Mouse (Mus musculus): Measurements from ENCODE around the gene Spns2.

Spns2 gene

GRCm38 (mm10) chr11:72471381-72471780 is 18.3 kb downstream of the Spns2 start:
- DNase-seq (ENCODE audit: low spot score in 2 of 2) = no peak

GRCm38 (mm10) chr11:72470004-72470403 is 19.7 kb downstream of the Spns2 start:
- no peak for DNase-seq (ENCODE audit: low spot score in 2 of 2)

DNA sequence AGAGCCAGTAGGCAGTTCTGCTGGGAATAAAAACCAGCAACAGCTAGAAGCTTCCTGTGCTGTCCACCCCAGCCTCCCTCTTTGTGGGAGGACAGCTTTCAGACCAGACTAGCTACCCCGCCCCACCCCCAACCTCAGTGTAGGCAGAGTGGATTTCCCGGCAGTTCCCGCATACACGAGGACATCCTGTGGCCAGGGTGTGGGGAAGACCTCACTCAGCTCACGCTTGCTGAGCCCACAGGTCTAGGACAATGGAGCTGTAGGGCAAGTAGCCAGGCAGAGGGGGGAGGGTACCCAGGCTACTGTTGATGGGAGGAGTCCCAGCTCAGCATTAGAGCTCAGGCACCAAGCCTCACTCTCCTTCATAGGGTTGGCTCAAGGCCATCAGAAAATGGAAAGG is 20.5 kb downstream of the Spns2 start:
- DNase-seq (ENCODE audit: low spot score in 2 of 2) = peak; percentile 76 to 80

DNA sequence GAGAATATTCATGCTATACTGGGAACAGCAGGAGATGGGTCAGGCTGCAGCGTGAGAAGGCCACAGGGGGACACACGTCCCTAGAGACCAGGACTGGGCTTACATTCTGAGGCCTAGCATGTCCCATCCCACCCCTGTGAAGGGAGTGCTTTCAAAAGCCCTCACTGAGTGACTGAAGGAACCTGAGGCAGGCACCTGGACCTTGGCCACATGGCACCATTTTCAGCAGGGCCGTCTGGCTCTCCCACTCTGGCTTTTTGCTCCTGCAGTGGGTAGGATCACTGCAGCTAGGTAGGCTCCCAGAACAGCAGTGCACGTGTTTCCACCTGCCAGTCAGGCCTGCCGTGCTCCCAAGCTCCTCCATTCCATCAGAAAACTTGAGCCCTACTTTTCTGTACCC is 21.2 kb downstream of the Spns2 start:
- no peak for DNase-seq (ENCODE audit: low spot score in 2 of 2)

GRCm38 (mm10) chr11:72466694-72467507 is 22.8 kb downstream of the Spns2 start:
- DNase-seq (ENCODE audit: low spot score in 2 of 2) = no peak

- DNase-seq (ENCODE audit: low spot score in 2 of 2) = no peak
Observed at GRCm38 (mm10) chr11:72465978-72466693, 23.6 kb downstream of the Spns2 start.

- DNase-seq (ENCODE audit: low spot score in 2 of 2) = no peak
Observed at GRCm38 (mm10) chr11:72464821-72465220, 24.9 kb downstream of the Spns2 start.

GRCm38 (mm10) chr11:72461500-72461981 is 28.2 kb downstream of the Spns2 start:
- no peak for DNase-seq (ENCODE audit: low spot score in 2 of 2)

GRCm38 (mm10) chr11:72458502-72458901 is 31.2 kb downstream of the Spns2 start:
- DNase-seq (ENCODE audit: low spot score in 2 of 2) = no peak

- DNase-seq (ENCODE audit: low spot score in 2 of 2) = no peak
Observed at GRCm38 (mm10) chr11:72457995-72458496, 31.7 kb downstream of the Spns2 start.

DNA sequence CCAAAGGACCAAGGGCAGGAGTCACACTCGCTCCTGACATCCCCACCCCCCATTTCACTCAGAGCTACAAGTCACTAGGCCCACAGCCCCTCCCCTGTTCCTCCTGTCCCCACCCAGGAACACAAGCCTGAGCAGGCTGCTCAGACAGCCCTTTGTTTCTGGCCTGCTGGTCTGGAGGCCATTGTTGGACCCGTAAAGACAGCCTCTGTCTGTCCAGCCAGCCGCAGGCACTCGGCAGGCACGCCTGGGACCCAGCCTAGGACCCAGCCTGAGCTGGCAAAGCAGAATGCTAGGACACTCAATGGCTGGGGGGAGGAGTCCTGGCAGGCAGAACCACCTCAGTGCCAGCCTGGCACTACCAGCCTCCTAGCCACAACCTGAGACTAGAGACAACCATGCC is 34.0 kb downstream of the Spns2 start:
- peak; percentile 68 to 74 for DNase-seq (ENCODE audit: low spot score in 2 of 2)

GRCm38 (mm10) chr11:72453105-72453953 is 36.4 kb downstream of the Spns2 start:
- DNase-seq (ENCODE audit: low spot score in 2 of 2) = no peak

DNA sequence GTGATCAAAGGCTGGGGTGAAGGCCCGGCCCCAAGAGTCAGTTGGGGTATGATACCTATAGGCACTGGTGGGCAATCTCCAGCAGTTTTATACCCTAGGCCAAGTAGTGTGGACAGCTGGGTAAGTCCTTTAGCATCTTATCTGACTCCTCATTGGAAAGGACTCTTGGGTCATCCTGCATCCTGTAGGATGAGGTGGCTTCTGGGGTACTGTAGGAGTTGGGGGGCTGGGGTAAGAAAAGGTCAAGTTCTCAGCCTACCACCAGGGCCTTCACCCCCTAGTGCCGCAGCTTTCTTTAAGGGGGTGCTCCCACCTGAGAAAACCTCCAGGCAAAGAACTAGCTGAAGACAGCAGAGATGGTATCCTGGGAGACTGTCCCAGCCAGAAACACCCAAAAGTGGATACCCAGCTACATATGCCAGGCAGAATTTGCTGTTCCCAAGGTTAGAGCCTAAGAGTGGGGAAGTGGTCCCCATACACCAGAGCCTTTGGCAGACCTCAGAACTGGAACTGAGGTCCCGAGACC is 37.5 kb downstream of the Spns2 start:
- DNase-seq (ENCODE audit: low spot score in 2 of 2) = no peak

DNA sequence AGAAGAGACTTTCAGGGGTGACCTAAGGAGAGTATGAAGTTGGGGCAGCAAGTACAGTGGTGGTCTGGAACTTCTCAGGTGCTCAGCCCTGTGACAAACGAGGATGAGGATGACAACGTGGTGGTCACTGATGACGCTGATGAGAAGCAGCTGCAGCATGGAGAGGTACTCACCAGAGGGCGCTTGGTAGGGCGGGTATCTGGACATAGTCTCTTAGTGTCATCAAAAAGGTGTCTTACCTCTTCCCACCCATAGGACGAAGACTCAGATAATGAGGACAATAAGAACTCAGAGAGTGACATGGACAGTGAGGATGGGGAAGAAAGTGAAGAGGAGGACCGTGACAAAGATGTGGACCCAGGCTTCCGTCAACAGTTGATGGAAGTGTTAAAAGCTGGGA is 42.2 kb downstream of the Spns2 start:
- DNase-seq (ENCODE audit: low spot score in 2 of 2) = no peak

DNA sequence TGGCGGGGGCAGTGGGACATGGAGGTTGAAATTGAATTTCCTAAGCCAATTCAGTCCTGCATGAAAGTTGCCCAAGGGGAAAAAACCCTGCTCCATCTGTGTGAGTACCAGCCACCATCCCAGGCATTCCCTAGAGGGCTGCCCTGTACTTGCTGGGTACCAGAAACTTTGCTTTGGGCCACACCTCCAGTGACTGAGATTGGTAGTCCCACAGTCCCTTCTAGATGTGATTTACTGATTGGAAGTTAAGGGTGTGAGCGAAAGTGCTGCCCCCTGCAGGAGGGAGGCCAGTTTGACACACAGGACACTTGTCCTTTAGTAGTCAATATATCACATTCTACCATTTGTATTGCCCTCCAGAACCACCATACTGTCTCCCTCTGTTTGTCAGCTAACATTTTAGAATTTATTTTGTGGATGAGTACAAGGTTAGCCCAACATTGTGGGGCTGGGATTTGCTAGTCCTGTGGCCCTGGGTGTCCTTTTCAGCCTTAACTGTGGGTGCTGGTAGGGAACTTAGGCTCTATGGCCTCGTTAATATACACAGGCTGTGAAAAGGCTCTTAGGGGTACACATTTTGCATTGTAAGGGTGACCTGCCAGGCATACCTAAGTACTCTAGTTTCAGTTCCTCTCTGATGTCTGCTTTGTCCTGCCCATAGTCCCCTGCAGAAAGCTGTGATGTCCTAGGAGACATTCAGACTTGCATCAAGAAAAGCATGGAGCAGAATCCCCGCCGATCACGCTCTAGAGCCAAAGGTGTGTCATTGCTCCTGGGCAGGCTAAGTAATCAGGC is 43.2 kb downstream of the Spns2 start:
- peak in 1 of 2 experiments; percentile 24 for DNase-seq (ENCODE audit: low spot score in 2 of 2)

- DNase-seq (ENCODE audit: low spot score in 2 of 2) = peak; percentile 98 to 99
Observed at GRCm38 (mm10) chr11:72440965-72441664, 48.6 kb downstream of the Spns2 start, which contains the start of gene Mybbp1a. TSS of gene Mybbp1a (plus strand) at chr11:72441355.

DNA sequence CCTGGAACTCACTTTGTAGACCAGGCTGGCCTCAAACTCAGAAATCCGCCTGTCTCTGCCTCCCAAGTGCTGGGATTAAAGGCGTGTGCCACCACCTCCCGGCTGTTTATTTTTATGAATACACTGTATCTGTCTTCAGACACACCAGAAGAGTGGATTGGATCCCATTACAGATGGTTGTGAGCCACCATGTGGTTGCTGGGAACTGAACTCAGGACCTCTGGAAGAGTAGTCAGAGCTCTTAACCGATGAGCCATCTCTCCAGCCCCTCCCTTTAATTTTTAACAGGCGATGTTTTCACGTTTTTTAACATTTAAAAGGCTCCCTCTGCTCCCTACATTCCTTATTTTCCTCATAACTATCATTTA is 49.1 kb downstream of the Spns2 start:
- peak in 1 of 2 experiments; percentile 32 for DNase-seq (ENCODE audit: low spot score in 2 of 2)

GRCm38 (mm10) chr11:72438411-72438810 is 51.3 kb downstream of the Spns2 start:
- no peak for DNase-seq (ENCODE audit: low spot score in 2 of 2)

- DNase-seq (ENCODE audit: low spot score in 2 of 2) = peak in 1 of 2 experiments; percentile 35
Observed at GRCm38 (mm10) chr11:72436756-72437650, 52.7 kb downstream of the Spns2 start.

Data from right cerebral cortex, postnatal 10 days (tissue).